Mouse (Mus musculus) ovary, postnatal 10 days (tissue): ENCODE data around the gene Mrpl10.

ENCODE experiments used
- DNase-seq: peaks from one replicate; pipeline ENCODE4 v3.0.0; 2022; ENCODE audit warnings: low spot score

The Mrpl10 gene

DNA sequence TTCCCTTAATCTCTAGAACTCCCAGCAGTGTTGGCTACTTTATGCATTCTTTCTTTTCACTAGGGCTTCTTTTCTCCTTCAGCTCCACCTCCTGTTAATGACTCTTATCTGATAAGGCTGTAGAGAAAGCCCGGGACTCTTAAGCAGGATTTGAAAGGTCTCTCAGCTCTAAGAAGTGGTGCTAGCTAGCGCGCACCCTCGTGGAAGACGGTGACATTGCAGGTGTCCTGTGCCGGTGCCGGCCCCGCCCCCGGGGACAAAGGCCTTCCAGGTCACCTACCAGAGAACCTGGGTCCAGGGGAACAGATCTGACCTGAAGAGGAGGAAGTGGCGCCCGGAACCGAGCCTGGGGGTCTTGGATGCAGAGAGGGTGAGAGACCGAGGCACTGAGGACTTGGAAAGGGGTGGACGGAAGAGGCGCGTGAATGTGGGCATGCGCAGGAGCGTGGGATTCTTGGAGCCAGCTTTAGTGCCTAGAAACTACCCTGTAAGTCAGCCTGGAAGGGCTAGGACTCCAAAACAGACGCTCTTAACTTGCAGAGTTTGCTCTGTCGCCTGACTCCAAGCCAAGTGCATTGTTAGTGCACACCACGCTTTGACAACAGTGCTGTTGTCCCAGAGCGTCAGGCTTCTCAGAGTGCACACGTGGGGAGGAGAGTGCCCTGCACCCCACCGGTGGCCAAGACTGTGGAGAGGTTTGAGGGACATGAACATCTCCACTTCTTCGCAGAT is 11.5 kb upstream of the Mrpl10 start, which contains the start of gene Scrn2:
Gene Scrn2, plus strand, starts transcription at position 253 of the 732 bp plus-strand sequence.
- DNase-seq, result peak; percentile 83

DNA sequence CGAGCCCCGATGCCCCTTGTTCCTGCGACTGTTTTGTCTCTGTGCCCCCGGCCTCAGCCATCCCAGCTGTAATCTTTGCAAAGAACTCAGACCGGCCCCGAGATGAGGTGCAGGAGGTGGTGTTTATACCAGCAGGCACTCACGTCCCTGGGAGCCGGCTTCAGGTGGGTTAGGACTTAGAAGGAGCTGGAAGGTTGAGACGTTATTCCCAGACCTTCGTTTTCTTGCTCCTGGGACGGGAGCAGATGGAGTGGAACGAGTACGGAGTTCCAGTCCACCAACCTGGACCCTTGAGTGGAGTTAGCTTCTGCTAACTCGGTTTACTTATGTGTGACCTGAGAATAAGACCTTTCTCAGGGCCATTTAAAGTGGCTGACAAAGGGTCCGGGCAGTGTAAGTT is 10.9 kb upstream of the Mrpl10 start:
- no peak for DNase-seq

DNA sequence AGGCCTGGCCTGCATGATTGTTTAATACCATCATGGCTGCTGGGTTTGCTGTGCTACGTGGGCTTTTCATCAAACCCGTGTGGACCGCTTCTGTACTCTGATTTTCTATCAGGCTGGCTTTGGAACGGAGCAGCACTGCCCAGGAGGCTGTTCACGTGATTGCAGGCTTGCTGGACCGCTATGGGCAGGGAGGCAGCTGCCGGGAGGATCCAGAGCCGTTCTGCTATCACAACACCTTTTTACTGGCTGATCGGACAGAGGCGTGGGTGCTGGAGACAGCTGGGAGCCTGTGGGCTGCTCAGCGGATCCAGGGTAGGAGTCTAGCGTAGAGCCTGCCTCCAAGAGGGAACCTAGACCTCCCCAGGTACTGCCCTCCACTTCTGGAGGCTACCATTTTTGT is 9.4 kb upstream of the Mrpl10 start:
- no peak for DNase-seq

DNA sequence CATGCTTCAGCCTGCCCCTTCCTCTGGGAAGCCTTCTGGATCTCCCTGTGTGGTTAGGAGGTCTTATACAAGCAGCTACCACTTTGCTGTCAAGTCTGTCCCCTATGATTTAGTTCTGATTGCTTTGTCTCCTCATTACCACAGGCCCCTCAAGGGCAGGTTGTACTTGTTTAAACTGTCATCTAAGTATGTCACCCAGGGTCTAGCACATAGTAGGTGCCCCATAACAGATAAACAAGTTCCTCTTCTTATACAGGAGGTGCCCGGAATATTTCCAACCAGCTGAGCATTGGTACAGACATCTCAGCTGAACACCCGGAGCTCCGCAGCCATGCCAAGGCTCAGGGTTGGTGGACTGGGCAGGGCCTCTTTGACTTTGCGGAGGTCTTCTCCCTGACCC is 8.9 kb upstream of the Mrpl10 start:
- DNase-seq, result no peak

DNA sequence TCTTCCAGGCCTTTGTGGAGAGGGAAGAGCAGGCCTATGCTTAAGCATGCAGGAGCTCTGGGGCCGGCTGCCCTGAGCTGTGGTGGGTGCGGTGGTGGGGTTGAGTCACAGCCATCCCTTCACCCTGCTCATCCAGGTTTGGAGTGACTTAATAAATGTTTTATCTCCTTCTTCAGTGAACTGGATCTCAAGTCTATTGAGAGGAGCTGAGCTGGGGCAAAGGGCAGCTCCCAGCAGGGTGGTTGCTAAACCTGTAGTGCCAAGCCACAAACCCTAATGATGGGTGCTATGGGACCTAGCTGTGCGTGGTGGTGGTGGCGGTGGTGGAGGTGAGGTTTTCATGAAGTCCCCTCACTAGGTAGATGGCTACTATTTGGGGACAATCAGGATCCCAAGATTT is 7.6 kb upstream of the Mrpl10 start:
- no peak for DNase-seq

DNA sequence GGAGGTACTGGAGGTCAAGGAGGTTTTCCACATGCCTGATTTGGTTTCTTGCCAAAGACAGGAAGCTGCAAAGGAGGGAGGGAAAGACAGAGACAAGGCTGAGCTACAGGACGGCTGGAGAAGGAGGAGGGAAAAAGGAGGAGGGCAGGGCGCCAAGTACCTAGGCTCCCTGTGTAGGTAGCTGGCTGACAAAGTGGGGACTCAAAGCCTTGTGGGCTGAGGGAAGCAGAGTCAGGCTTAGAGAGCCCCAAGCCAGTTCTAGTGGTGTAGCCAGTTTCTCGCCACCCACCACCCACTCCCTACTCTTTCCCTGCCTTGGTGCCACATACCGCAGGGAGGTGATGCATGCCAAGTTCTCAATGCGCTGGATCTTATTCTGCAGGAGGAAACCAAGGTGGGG is 5.2 kb upstream of the Mrpl10 start:
- DNase-seq, result no peak

DNA sequence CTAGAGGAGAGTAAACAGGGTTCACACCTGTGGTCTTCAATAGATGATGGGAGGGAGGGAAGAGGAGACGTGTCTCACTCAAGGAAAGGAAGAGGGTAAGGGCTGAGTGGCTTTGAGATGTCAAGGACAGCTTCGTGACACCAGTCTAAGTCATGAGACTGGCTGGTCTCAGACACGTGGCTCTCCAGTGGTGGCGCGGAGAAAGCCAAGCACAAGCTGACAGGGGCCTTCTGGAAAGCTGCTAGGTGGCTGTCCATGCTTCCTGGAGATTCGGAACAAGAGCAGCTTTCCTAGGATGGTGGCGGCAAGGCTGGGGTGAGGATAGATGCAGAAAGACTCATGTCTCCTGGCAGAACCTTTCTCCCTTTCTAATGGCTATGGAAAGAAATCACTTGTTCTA is 2.5 kb upstream of the Mrpl10 start:
- no peak for DNase-seq

DNA sequence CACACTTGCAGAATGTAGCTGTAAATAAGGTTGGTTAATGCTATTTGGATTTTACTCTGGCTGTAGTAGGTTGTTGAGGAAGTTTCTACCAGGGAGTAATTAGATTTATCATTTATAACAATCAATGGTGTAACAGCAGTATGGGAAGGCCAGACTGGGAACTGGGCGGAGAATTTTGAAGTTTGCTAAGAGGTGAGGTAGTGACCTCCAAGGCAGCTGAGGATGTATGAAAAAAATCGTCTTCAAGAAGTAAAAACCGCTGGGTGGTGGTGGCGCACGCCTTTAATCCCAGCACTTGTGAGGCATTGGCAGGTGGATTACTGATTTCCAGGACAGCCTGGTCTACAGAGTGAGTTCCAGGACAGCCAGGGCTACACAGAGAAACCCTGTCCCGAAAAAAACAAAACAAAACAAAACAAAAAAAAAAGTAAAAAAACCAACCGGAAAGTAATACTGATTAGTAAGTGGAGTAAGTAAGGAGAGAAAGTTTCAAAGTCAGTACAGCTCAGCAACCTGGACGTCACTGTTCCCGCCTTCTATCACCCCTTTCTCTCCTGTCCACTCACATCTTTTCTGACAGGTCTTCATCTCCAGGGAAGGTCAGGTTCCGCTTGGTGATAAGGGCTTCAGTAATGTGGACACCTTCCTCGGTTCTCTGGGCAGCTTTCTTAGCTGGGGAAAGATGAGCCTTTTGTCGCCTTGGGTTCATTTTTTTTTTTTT is 899 bp upstream of the Mrpl10 start:
- no peak for DNase-seq

DNA sequence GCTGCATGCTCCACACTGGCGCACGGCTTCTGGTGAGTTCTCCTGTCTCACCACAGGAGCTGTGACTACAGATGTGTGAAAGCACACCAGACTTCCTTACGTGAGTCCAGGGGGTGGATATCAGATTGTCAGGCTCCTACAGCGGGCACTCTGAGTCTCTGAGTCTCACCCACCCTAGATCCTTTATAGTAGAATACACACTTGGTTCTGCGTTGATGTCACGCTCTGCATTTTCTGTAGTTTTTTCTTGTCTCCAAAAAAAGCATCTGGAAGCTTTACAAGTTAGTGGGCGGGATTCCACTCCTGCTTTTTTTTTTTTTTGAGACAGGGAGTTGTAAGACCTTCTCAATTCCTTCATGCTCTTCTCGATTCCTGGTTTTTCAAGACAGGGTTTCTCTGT is 3.5 kb downstream of the Mrpl10 start:
- no peak for DNase-seq

DNA sequence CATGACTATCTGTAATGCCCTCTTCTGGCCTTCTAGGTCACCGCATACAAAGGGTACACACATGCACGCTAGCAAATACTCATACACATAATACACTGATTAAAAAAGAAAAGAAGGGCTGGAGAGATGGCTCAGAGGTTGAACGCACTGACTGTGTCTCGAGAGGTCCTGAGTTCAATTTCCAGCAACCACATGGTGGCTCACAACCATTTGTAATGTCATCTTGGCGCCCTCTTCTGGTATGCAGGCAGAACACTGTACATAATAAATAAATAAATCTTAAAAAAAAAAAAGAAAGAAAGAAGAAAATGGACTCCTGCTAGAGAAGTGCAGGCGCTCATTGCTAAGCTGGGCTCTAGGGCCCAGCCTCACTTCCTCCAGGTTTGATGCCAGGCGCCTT is 4.5 kb downstream of the Mrpl10 start:
- DNase-seq, result no peak

DNA sequence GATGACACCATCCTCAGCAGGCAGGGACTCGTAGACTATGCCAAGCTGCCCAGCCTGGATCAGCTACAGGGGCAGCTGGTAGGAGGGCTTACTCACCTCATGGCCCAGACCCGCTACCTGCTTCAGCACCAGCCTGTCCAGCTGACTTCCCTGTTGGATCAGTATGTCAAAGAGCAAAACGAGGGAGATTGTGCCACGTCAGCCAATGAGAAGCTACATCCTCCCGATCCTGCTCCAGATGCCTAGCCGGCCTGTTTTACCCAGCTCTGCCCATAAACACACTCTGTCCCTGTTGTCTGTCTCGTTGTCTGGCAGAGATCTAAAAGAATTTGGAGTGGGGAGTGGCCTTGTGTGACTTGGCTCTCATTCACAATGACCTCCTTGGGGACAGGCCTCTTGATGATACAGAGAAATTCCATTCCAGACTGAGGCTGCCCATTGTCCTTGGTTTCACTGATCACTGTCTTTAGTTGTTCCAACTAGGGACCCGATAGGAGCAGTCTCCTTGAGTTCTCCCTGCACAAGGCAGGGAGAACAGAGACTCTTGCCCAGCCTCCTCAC is 6.8 kb downstream of the Mrpl10 start:
- no peak for DNase-seq

DNA sequence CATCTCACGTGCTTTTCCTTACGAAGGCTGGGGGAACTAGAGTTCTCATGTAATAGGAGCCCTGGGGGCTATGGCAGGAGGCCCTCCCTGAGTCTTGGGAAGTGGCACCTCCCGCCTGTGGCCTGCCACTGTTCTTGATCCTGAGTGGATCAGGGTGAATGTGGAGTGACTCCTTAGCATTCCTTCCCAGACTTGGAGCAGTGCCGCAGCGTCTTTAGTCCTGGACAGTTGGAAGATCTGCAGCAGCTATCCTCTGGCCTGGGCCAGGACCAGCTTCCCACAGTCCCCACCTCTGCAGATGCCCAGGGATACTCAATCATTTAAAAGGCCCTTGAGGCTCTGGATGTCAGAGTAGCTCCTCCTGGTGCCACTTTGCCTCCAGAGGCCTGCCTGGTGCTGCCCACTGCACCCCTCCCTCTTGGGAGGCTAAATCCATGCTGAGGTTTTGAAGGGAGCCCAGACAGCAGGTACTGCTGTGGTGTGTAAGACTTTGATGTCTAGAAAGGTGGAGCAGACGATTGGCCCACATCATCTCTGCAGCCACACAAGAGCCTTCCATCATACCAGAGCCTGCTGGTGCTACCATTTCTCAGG is 8.2 kb downstream of the Mrpl10 start:
- no peak for DNase-seq

DNA sequence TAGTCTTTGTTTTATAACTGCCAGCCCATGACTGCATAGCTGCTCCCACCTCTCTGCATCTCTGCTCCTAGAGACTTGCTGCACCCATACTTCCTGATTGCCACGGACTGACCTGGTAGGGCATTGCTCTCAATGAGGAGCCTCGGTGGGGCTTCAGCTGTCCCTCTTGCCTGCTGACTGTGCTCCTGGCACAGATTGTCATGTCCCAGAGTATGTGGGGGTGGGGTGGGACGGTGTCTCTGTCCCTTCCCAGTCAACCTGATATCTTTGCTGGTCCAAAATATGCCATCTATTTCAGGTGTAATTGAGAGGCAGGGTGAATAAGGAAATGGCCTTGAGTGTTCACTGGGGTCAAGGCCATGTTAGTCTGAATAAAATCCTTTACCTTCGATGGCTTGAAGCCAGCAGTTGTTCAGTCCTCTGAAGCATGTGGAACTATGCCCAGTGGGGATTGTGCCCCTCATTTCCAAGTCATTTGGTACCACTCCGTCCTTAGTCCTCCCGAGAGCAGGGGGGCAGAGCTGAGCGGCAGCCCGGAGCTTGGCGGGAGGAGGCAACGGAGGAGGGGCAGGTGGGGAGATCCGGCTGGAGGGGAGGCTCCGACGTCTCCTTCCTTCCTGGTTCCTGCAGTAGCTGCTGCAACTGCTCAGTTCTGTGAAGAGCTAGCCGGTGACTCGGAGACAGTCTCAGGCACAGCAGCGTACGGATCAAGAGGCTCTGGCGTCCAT is 9.0 kb downstream of the Mrpl10 start, which contains the start of gene Osbpl7:
Gene Osbpl7, plus strand, starts transcription at position 413 of the 728 bp plus-strand sequence.
- peak; percentile 46 for DNase-seq

DNA sequence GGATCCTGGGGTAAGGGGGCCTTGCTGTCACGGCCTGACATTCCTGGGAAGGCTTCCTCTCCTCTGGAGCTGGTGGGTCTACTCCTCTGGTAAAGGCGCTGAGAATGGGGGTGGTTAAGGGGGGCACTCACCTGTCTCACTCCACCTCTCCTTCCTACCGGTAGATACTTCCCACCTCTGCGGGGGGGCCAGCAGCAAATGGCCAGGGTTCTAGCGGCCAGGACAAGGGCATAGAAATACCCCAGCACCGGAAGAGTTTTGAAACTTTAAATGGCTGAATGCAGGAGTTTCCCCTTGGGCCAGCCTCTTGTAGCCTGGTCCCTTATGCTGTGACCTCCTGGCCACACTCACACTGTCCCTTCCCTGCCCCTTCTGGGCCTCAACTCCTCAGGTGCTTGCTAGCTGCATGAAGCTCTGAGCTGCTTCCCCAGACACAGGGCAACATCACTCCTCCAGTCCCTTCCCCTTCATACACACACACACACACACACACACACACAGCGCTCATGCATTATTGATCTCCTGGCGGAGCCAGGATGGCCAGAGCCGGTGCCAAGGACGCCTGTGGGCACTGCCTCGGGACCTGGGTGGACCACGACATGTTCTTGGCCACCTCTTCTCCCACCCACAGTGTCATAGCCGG is 9.7 kb downstream of the Mrpl10 start:
- DNase-seq, result no peak

DNA sequence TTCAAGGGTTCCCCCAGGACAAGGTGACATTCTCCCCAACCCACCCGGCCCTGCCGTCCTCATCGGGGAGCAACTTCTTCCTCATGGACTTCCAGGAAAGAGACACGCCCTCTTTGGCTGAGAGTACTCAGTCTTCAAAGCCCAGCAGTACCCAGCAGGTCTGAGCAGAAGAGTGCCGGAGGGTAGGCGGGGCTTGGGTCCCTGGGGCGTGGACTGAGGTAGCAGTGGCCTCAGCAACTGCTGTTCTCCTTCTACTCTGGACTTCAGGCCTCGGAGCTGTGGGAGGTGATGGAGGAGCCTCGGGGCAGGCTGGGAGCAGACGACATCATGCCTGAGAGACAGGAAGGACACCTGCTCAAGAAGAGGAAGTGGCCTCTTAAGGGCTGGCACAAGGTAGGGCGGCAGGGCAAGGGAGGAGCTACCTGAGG is 10.9 kb downstream of the Mrpl10 start:
- no peak for DNase-seq

DNA sequence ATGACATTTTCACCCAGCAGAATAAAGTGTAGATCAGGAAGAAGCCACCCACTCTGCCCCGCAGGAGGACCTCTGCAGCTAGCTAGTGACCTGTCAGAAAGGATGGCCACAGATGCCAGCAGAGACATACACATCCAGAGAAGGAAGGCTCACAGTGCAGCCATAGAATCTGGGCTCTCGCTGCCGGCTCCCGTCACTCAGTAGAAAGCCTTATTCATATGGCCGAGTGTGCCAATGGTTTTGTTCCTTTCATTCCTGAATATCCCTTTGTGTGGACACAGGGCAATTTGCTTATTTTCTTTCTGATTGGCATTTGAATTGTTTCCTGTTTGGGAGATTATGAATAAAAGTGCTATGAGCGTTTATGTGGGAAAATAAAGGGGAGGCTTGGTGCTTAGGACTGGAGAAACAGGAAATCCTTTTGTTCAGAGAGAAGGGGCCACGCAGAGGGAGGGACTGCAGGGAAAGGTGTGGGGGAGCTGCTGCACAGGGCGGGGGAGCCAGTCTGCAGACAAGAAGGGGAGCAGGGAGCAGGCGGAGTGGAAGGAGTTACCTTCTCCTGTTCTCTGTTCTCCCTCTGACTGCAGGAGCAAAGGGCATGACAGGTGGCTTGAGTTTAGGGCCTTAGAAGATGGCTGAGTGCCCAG is 22.0 kb downstream of the Mrpl10 start:
- DNase-seq, result no peak

DNA sequence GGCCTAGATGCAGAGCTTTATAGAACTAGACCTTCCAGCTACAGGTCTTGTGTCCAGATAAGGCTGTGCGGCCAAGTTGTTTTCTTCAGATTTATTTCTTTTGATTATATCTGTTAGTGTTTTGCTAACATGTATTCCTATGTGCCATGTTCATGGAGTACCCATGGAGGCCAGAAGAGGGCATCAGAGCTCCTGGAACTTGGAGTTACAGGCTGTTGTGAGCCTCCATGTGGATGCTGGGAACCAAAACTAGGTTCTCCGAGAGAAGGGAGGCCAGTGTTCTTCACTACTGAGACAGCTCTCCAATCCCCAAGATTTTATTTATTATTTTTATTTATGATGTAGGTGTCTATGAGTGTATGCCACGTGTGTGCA is 22.5 kb downstream of the Mrpl10 start:
- no peak for DNase-seq

DNA sequence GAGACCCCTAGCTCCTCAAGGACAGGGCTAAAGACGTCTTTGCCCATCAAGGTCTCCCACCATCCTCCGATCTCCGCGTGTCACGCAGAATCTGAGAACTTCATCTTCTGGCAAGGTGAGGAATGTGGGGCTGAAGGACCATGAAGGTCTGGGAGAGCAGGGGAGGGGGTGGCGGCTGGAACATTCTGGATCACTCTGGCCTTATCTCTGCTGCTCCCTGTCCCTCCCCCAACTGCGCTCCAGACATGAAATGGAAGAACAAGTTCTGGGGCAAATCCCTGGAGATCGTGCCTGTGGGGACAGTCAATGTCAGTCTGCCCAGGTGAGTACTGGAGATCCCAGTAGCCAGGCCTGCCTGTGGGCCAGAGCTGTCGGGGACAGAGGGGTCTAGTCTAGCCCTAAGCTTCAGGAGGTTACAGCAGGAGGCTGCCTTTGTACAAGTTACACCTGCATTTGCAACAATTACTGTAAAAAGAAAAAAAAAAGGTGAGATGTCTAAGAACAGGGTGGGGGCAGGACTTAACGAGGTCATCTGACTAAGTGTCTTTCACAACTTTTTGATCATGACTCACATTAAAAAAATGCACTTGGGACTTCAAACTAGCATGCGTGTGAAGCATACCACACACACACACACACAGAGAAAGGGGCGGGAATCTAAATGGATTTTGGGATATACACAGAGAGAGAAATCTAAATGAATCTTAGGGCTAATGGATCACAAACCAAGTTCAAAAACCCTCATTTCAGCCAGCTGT is 24.4 kb downstream of the Mrpl10 start:
- no peak for DNase-seq

DNA sequence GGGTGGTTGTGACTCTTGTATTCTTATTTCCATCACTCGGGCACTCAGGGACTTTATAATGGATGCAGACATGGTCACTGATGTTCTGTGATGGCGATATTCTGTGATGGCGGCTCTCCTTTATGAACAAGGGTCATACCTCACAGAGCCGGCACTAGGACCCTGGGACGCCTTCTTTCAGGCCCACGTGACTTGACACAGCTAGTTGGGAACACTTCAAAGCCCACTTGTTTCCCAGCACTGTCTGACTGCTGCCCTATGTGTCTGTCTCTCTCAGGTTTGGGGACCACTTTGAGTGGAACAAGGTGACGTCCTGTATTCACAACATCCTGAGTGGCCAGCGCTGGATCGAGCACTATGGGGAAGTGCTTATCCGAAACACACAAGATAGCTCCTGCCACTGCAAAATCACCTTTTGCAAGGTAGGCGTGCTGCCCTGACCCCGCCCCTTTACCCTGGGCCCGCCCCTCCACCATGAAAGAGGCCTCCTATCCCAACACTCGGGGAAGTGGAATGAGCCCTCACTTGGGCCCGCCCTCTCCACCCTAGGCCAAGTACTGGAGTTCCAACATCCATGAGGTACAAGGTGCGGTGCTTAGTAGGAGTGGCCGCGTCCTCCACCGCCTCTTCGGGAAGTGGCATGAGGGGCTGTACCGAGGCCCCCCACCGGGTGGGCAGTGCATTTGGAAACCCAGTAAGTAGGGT is 25.4 kb downstream of the Mrpl10 start:
- no peak for DNase-seq

DNA sequence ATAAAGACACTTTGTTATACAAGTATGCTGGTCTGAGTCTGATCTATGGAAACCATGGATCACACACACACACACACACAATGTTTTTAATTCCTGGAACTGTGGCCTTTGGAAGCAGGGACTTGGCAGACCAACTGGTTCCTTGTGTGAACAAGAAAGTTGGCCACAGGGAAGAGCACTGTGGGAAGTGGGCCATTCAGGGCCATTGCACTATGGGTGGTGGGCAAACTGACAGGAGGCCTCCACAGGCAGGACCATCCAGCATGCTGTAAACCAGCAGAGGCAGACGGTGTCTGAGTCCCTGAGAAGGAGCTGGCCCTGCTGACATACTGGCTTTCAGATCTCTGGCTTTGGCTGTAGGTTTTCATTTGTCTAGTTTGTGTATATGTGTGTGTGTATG is 28.0 kb downstream of the Mrpl10 start:
- DNase-seq, result no peak
